Mouse (Mus musculus) CH12F3 (cell line): ENCODE measurements around the gene 1700008O03Rik.

Experiments used
- in situ Hi-C: fragments of 300-500 bp; cut with MboI; formaldehyde crosslinking; loops from 2 replicates; pipeline ENCODE4 v1.14.3; 2020; ENCODE audit warnings: low sequenced_read_pairs

Gene 1700008O03Rik

DNA sequence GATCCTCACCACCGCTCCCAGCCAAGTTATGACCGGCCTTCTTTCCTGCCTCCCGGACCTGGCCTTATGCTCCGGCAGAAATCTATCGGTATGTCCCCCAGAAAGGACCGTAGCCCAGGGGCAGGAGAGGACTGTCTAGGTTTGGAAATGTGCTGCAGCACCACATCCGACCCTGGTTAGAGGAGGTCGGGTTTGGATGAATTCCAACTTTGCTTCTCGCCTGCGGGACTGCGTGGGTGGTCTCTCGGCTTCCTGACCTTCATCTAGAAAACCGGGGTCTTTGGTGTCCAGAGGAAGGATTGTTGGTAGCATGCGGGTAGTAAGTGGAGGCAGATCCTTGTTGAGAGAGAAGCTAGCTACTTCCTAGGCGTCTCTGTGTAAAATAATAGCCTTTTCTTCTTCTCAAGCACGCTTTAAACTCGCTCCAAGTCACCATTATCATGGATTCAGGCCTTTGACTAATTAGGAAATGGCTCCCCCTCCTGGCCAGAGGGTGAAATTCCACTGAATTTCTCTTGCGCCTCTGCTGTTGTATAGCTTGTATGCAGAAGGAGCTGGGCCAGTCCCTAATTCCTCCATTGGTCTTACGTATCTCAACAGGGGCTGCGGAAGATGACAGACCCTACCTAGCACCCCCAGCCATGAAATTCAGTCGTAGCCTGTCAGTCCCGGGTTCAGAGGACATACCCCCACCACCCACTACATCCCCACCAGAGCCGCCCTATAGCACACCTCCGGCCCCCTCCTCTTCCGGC is 34.5 kb downstream of the 1700008O03Rik start:
- in situ Hi-C loops = loop anchor here (10.0 kb wide), 1 partner anchor 86 kb away; the partner anchor contains the start of gene Gm15517

DNA sequence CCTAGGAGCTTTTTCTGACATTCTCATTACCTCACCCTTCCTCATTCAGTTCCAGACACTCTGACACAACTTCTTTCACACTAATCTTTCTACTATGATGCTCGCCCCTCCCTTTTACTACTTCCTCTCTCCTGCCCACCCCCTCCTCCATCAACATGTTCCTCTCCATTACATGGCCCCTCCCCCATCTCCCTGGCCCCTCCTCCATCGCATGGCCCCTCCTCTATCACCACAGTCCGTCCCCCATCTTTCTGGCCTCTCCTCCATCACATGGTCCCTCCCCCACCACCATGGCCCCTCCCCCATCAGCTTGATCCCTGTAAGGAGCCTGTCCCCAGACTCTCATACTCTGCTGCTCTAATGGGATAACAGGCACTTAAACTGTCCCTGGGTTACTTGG is 36.6 kb downstream of the 1700008O03Rik start:
- in situ Hi-C loops = no loop called here

DNA sequence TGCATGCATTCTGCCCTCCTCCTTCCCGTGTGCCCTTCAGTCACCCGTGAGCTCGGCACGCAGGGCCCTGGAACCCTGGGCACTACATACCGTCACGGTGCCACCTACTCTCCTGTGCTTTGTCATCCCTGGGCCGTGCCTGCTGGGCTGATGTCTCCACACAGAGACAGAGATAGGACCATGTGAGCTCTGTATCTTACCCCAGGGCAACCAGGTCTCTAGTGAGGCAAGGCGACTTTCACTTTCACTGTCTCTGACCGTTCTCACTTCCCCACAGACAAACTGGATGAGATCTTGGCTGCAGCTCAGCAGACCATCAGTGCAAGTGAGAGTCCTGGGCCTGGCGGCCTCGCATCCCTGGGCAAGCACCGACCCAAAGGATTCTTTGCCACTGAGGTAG is 41.0 kb downstream of the 1700008O03Rik start:
- in situ Hi-C loops = loop anchor here (5.0 kb wide), 1 partner anchor 42 kb away; no protein-coding TSS in a partner anchor

DNA sequence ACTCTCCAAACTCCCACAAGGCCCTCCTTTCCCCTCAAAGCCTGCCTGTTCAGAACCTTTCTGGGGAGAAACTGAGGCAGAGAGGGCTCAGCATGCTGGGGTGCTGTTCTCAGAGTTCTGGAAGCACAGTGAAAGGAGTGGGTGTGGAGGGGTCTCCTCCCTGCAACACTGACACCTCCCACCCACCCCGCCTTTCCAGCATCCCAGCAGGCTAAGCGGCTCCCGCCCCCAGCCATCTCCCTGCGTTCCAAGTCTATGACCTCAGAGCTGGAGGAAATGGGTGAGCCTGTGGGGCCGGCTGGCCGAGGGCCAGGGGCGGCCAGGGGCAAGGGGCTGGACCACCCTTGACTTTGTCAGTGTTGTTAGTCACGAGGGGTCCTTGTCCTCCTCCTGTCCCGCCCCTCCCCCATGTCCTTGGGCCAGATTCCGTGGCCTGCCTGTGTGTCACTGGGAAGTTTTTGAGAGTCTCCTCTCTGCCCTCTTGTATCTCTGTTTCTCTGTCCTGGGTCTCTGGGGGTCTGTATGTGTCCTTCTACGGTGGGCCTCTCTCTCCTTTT is 42.1 kb downstream of the 1700008O03Rik start:
- in situ Hi-C loops = loop anchor here (5.0 kb wide), 1 partner anchor 41 kb away; no protein-coding TSS in a partner anchor

- in situ Hi-C loops = loop anchor here (5.0 kb wide), 1 partner anchor 39 kb away; no protein-coding TSS in a partner anchor
These were observed 43.9 kb downstream of the 1700008O03Rik start for GRCm38 (mm10) chr7:44341714-44342113.

- in situ Hi-C loops = loop anchor here (5.0 kb wide), 1 partner anchor 39 kb away; no protein-coding TSS in a partner anchor
These were observed 44.5 kb downstream of the 1700008O03Rik start for GRCm38 (mm10) chr7:44341119-44341518.

DNA sequence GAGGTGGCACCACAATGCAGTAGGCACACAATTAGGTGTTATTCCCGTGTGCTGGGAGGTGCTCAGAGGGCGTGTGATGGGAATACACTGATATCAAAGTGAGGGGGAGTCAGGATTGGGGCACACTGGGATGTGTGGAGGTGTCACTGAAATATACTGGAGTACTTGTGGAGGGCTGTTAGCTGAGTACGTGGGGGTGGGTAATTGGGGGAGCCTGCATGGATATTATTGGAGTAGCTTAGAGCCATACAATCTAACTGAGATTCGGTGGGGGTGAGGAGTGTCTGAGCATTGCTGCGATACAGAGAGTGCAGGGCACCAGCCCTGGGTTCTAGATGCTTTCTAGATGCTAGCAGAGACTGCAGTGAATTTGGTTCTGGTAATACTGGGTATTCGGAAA is 45.4 kb downstream of the 1700008O03Rik start:
- in situ Hi-C loops = loop anchor here (5.0 kb wide), 1 partner anchor 38 kb away; no protein-coding TSS in a partner anchor

DNA sequence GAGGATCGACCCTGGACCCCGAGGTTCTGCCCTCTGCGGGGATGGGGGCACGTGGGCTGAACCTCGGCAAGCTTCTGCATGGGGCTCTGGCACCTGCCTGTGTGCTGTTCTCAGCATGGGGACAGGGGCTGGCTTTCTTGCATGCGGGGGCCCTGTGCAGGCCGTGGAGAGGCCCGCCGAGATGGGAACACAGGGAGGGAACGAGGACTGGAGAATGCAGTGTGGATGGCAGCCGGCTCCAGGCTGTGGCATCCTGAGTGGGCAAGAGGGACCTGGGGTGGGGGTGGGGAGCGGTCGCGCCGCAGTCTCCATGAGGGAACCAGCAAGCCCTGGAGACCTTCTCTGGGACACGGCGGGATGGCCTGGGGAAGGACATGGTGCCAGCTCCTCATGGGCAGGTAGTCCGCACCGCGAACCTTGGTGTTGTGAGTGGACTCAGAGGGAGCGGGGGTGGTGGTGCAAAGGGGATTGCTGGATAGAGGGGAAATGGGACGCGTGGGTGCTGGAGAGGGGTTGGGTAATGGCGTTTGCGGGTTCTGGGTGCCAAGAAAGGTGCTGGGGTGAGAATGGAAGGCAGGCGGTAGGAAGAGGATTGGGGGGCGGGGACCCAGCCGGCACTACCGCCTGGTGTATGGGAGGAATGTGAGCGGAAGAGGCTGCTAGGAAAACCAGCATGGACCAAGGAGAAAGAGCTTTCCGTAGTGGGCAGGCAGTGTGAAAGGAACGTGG is 48.3 kb downstream of the 1700008O03Rik start:
- in situ Hi-C loops = no loop called here

- in situ Hi-C loops = no loop called here
These were observed 49.3 kb downstream of the 1700008O03Rik start for GRCm38 (mm10) chr7:44336046-44337021.

DNA sequence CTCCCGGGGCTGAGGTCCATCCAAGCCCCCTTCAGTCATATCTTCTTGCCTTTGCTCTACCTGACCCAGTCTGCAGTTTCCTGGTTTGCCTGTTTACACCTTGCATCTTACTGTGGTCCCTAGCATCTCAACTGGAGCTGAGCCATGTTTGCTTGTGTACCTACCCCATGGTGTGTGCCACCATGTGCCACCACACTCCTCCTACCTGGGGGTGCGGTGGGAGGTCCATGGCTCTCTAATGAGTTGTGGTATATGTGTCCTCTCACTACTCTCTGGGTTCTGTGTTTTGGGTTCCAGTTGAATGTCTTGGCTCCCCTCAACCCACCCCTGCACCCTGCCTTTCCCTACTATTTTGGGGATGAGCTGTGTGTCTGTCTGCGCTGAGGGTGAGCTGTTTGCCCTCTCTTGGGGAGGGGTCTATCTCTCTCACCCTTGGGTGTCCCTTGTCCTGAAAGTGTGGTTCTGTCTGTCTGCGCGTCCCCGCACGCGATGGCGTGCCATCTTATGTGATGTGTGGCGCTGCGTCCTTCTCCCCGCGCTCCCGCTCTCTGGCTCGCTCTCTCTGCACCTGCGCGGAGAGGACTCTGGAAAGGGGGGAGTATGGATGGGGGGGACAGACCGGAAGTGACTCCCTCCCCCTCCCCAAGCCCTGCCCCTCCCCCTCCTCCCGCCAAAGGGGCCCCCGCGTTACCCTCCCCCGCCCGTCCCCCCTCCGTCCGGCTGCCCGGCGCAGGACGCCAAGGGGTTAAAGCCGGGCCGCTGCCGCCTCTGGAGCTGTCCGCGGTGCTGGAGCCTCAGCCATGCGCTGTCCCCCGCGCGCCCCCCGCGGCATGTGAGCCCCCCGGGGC is 50.4 kb downstream of the 1700008O03Rik start:
- in situ Hi-C loops = no loop called here

DNA sequence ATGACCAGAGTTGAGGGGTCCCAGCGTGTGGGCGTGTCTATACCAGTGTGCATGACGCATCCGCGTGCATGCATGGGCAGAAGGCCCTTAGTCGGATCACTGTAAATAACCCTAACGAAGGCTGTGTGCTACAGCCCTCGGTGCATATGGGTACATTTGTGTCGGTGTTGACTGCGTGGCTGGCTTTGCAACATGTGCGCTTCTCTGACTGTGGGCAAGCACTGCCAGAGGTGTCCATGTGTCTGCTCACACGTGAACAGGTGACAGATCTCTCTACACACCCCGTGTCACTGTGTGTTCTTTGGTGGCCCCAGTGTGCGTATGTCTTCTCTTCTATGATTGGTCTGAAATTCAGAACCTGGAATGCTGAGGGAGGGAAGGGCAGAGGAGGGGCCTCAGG is 51.5 kb downstream of the 1700008O03Rik start:
- in situ Hi-C loops = no loop called here

DNA sequence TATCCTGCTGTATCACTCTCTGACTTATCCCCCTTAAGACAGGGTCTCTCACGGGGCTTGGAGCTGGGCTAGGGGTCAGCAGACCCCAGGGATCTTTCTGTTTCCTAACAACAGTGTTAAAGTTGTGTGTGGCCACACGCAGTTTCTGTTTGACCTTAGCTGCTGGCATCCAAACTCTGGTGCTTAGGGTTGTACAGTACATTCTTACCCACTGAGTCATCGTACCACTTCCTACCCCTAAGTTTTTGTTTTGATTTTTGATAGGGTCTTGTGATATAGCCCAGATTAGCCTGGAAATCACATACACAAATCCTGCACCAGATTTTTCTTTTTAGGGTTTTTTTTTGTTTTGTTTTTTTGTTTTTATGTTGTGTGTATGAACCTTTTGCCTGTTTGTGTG is 53.3 kb downstream of the 1700008O03Rik start:
- in situ Hi-C loops = no loop called here

DNA sequence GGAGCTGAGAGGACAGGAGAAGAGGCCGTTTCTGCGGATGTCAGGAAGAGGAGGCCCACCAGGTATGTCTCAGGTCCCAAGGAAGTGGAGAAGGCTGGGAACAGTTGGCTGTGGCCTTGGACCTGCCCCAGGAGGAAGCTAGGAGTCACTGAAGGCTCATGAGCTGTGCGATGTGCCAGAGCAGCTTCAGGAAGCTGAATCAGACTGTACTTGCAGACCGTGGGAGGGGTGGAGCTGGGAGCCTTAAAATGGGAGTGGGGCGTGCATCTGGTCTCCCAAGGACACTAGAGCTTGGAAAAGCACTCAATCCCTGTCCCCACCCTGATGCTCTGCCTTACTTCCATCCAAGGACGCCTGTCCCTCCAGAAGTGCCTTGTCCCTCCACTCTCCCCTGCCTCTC is 59.0 kb downstream of the 1700008O03Rik start:
- in situ Hi-C loops = no loop called here

GRCm38 (mm10) chr7:44322290-44322689 is 63.3 kb downstream of the 1700008O03Rik start:
- in situ Hi-C loops = no loop called here

GRCm38 (mm10) chr7:44320886-44321285 is 64.7 kb downstream of the 1700008O03Rik start:
- in situ Hi-C loops = no loop called here

DNA sequence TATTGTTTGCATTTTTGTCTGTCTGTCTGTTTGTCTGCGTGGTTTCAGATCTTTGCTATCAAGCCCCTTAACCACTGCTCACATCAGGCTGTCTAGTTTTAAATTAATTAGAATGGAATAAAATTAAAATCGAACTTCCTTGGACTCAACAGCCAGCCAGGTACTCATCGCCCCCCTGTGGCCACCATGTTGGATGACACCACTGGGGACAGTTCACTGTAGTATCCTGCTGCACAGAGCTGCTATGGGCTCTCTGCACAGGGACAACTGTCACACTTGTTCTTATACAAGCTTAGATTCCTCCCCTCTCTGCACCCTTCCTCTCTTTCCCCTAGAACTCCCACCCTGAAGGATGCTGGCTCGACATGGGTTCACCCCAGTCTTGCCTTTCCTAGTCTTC is 67.7 kb downstream of the 1700008O03Rik start:
- in situ Hi-C loops = loop anchor here (10.0 kb wide), 1 partner anchor 53 kb away; the partner anchor contains the start of gene Gm15517

GRCm38 (mm10) chr7:44312484-44312883 is 73.1 kb downstream of the 1700008O03Rik start:
- in situ Hi-C loops = loop anchor here (10.0 kb wide), 1 partner anchor 48 kb away; the partner anchor contains the start of gene Gm15517

DNA sequence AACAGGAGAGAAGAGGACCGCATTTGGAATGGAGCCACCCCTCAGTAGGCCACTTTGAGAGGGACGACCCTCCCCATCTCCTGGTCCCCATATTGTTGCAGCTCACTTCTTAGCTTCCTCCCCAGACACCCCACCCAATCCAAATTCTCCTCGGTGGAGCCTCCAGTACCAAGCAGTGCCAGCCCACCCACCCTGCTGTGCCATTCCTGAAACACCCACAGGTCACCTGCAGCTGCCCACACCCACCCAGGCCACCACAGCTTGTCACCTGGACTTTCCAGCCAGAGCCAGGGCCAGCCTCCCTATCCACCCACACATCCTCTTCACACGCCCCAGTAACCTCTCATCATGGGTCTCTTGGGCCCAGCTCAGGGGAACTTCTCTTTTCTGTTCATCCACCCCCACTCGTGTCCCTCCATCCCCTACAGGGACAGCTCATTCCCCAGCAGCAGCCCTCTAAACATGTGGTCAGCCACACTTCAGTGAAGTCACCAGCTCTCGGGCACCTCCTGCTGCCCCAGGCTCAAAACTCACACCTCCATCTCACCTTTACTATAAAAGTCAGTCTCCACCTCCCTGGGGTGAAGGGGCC is 73.8 kb downstream of the 1700008O03Rik start:
- in situ Hi-C loops = loop anchor here (10.0 kb wide), 1 partner anchor 47 kb away; the partner anchor contains the start of gene Gm15517
